9 mouse cellular contexts compared by ENCODE assay signal in genomic region chr2:164997721-164998428, GRCm38 (mm10). TPM values are rescaled to one million over a fixed set of nuclear protein-coding genes. Genes with fewer than 3 reads are reported as not detected.
A peak's percentile ranks its signal among the peaks of the same experiment; 100 is the strongest.
DNase-seq lines count a peak whose midpoint lies in the region; ATAC-seq lines count a peak whose summit lies in the region.
"Had no signal": no experiment of that assay in that cellular context is flagged by ENCODE, and none has a peak within 500 bp of the region (broad histone marks: within the 10 kb centered on the region; RNA-seq: fewer than 3 reads in every experiment).

No protein-coding gene starts in this region.

- no peaks in the 10 kb centered on the region for H3K9me3 ChIP-seq in megakaryocyte, embryonic 14.5 days
- H3K9me3 ChIP-seq in embryonic facial prominence, embryonic 13.5 days, result no peaks in the 10 kb centered on the region
- H3K9me3 ChIP-seq in limb, embryonic 10.5 days (replicated peaks), result no peaks in the 10 kb centered on the region
- no peaks in the 10 kb centered on the region for H3K9me3 ChIP-seq in midbrain, embryonic 14.5 days (ENCODE audit: control insufficient read depth, low read length)

- H3K4me2 ChIP-seq in embryonic facial prominence, embryonic 13.5 days, result peak overlapping the region; percentile 68
- peak overlapping the region; percentile 48 for H3K4me2 ChIP-seq in midbrain, embryonic 14.5 days (ENCODE audit: low read length)

- peak; percentile 49 to 62 for DNase-seq in heart, postnatal 36 days
- no peak for DNase-seq in limb, embryonic 10.5 days (ENCODE audit: low spot score)
- peak; percentile 55 for DNase-seq in midbrain, embryonic 14.5 days
- no peak for DNase-seq in left cerebral cortex, adult 18-20 months (ENCODE audit: low spot score in 2 of 2)

- intact Hi-C loops in heart, postnatal 36 days (cut with DNase I), result no loop called here

- peaks cover 19% of the 10 kb centered on the region for H3K4me1 ChIP-seq in megakaryocyte, embryonic 14.5 days
- peaks cover 28% of the 10 kb centered on the region for H3K4me1 ChIP-seq in embryonic facial prominence, embryonic 13.5 days
- H3K4me1 ChIP-seq in limb, embryonic 10.5 days, result peaks cover 26% of the 10 kb centered on the region
- H3K4me1 ChIP-seq in midbrain, embryonic 14.5 days (ENCODE audit: control insufficient read depth, insufficient read depth, low read length), result peaks cover 13% of the 10 kb centered on the region

- H3K4me3 ChIP-seq in megakaryocyte, embryonic 14.5 days (replicated peaks), result peak overlapping the region; percentile 23
- peak overlapping the region; percentile 41 for H3K4me3 ChIP-seq in embryonic facial prominence, embryonic 13.5 days
- H3K4me3 ChIP-seq in limb, embryonic 10.5 days, result peak overlapping the region; percentile 50
- H3K4me3 ChIP-seq in midbrain, embryonic 14.5 days (replicated peaks; ENCODE audit: low read depth, low read length), result peak overlapping the region; percentile 22

- 1% methylated on average over 52 of the region's 52 CpGs for WGBS in embryonic facial prominence, embryonic 13.5 days
- WGBS in limb, embryonic 10.5 days, result 1% methylated on average over 52 of the region's 52 CpGs
- WGBS in midbrain, embryonic 14.5 days, result 3% methylated on average over 47 of the region's 52 CpGs

- peak overlapping the region; percentile 61 for H3K9ac ChIP-seq in embryonic facial prominence, embryonic 13.5 days
- H3K9ac ChIP-seq in midbrain, embryonic 14.5 days (replicated peaks; ENCODE audit: low read length), result peak overlapping the region; percentile 24; the same call in 1 of the 2 replicates

- peaks cover 43% of the 10 kb centered on the region for H3K36me3 ChIP-seq in megakaryocyte, embryonic 14.5 days (replicated peaks; ENCODE audit: low read length)
- H3K36me3 ChIP-seq in embryonic facial prominence, embryonic 13.5 days, result peaks cover 44% of the 10 kb centered on the region
- H3K36me3 ChIP-seq in limb, embryonic 10.5 days, result peaks cover 49% of the 10 kb centered on the region
- peaks cover 70% of the 10 kb centered on the region for H3K36me3 ChIP-seq in midbrain, embryonic 14.5 days (ENCODE audit: control insufficient read depth, insufficient read depth, low read length)

- H3K27me3 ChIP-seq in megakaryocyte, embryonic 14.5 days (replicated peaks), result peaks cover 59% of the 10 kb centered on the region
- H3K27me3 ChIP-seq in embryonic facial prominence, embryonic 13.5 days, result peaks cover 67% of the 10 kb centered on the region
- peaks cover 82% of the 10 kb centered on the region for H3K27me3 ChIP-seq in limb, embryonic 10.5 days (ENCODE audit: low read depth, poor library complexity, severe bottlenecking)
- H3K27me3 ChIP-seq in midbrain, embryonic 14.5 days (ENCODE audit: control insufficient read depth, insufficient read depth, low read length), result 0 out of 2 replicates have a peak, but pooled peaks cover 2% of the 10 kb centered on the region

- no peak overlapping the region for H3K27ac ChIP-seq in embryonic facial prominence, embryonic 13.5 days
- H3K27ac ChIP-seq in limb, embryonic 10.5 days, result peak overlapping the region; percentile 6; the same call in 1 of the 2 replicates
- H3K27ac ChIP-seq in midbrain, embryonic 14.5 days (replicated peaks; ENCODE audit: low read depth, low read length), result no peak overlapping the region

- ATAC-seq in megakaryocyte, adult 5-6 weeks (ENCODE audit: poor library complexity, severe bottlenecking), result no peak
- no peak for ATAC-seq in embryonic facial prominence, embryonic 13.5 days (ENCODE audit: insufficient number of reproducible peaks, insufficient read depth, low FRiP score, low TSS enrichment, low read depth)
- ATAC-seq in midbrain, embryonic 14.5 days (ENCODE audit: low FRiP score, low TSS enrichment), result no peak
- ATAC-seq in activated CD4-positive, CD25-positive, alpha-beta regulatory T cell, adult 4 months, result no peak

RNA-seq across cellular contexts. Expression of gene Ncoa5, which starts 36.8 kb away (rescaled TPM):
- 19.6 and 47.5 TPM in 2 replicates for polyA plus RNA-seq in megakaryocyte, embryonic 14.5 days (2012; ENCODE audit: insufficient read depth, low replicate concordance)
- total RNA-seq in megakaryocyte, adult 5-6 weeks (2015), result 9.3 and 9.8 TPM in 2 replicates
- 15.6 and 26.8 TPM in 2 replicates for total RNA-seq in megakaryocyte, adult 5-6 weeks (2017)
- polyA plus RNA-seq in embryonic facial prominence, embryonic 13.5 days (2015; fragmentation: Nextera tagmentation; extraction: Ambion mirVana), result 94.8 and 95.8 TPM in 2 replicates
- total RNA-seq in heart, postnatal 36 days (2021), result 10 to 100 TPM; 17.7 to 18.3 TPM
- polyA plus RNA-seq in limb, embryonic 10.5 days (2016; fragmentation: Nextera tagmentation; extraction: Ambion mirVana), result 92.9 and 105 TPM in 2 replicates
- polyA plus RNA-seq in midbrain, embryonic 14.5 days (2014; fragmentation: Nextera tagmentation; extraction: Ambion mirVana), result 76.6 and 105 TPM in 2 replicates
- 10 to 100 TPM; 21.6 to 34.8 TPM for polyA plus RNA-seq in activated CD4-positive, CD25-positive, alpha-beta regulatory T cell, adult 4 months (2017; shearing (Covaris generic))
- total RNA-seq in left cerebral cortex, adult 18-20 months (2021), result 10 to 100 TPM; 53.4 to 56.8 TPM

RNA-seq across cellular contexts. Expression of gene Slc12a5, which starts 37.3 kb away (rescaled TPM):
- 0.47 and 0.89 TPM in 2 replicates for polyA plus RNA-seq in megakaryocyte, embryonic 14.5 days (2012; ENCODE audit: insufficient read depth, low replicate concordance)
- total RNA-seq in megakaryocyte, adult 5-6 weeks (2015), result 0.91 and 1.3 TPM in 2 replicates
- 0.48 and 0.89 TPM in 2 replicates for total RNA-seq in megakaryocyte, adult 5-6 weeks (2017)
- polyA plus RNA-seq in embryonic facial prominence, embryonic 13.5 days (2015; fragmentation: Nextera tagmentation; extraction: Ambion mirVana), result 1.0 and 2.9 TPM in 2 replicates
- under 1 TPM; 0.33 to 0.87 TPM for total RNA-seq in heart, postnatal 36 days (2021)
- polyA plus RNA-seq in limb, embryonic 10.5 days (2016; fragmentation: Nextera tagmentation; extraction: Ambion mirVana), result 0.83 and 1.0 TPM in 2 replicates
- 53.8 and 63.0 TPM in 2 replicates for polyA plus RNA-seq in midbrain, embryonic 14.5 days (2014; fragmentation: Nextera tagmentation; extraction: Ambion mirVana)
- polyA plus RNA-seq in activated CD4-positive, CD25-positive, alpha-beta regulatory T cell, adult 4 months (2017; shearing (Covaris generic)), result under 1 TPM in 1 of 2 experiments, not detected in 1; 0.34 TPM
- total RNA-seq in left cerebral cortex, adult 18-20 months (2021), result 100 to 1,000 TPM; 538 to 565 TPM

RNA-seq across cellular contexts. Expression of gene Mmp9, which starts 57.3 kb away (rescaled TPM):
- 2.4 TPM in 1 of 2 replicates, not detected in the other for polyA plus RNA-seq in megakaryocyte, embryonic 14.5 days (2012; ENCODE audit: insufficient read depth, low replicate concordance)
- 326 and 367 TPM in 2 replicates for total RNA-seq in megakaryocyte, adult 5-6 weeks (2015)
- 217 and 317 TPM in 2 replicates for total RNA-seq in megakaryocyte, adult 5-6 weeks (2017)
- 16.6 and 23.8 TPM in 2 replicates for polyA plus RNA-seq in embryonic facial prominence, embryonic 13.5 days (2015; fragmentation: Nextera tagmentation; extraction: Ambion mirVana)
- under 1 TPM; 0.87 to 0.97 TPM for total RNA-seq in heart, postnatal 36 days (2021)
- 0.31 and 0.33 TPM in 2 replicates for polyA plus RNA-seq in limb, embryonic 10.5 days (2016; fragmentation: Nextera tagmentation; extraction: Ambion mirVana)
- 29.7 and 29.9 TPM in 2 replicates for polyA plus RNA-seq in midbrain, embryonic 14.5 days (2014; fragmentation: Nextera tagmentation; extraction: Ambion mirVana)
- 1 to 10 TPM in 1 of 2 experiments, under 1 TPM in 1; 0.78 to 1.4 TPM for polyA plus RNA-seq in activated CD4-positive, CD25-positive, alpha-beta regulatory T cell, adult 4 months (2017; shearing (Covaris generic))
- total RNA-seq in left cerebral cortex, adult 18-20 months (2021), result 1 to 10 TPM; 2.0 to 2.1 TPM

RNA-seq across cellular contexts. Expression of gene Cd40, which starts 57.6 kb away (rescaled TPM):
- polyA plus RNA-seq in megakaryocyte, embryonic 14.5 days (2012; ENCODE audit: insufficient read depth, low replicate concordance), result 0.12 TPM in 1 of 2 replicates, not detected in the other
- total RNA-seq in megakaryocyte, adult 5-6 weeks (2015), result 12.9 and 17.0 TPM in 2 replicates
- 21.7 and 22.5 TPM in 2 replicates for total RNA-seq in megakaryocyte, adult 5-6 weeks (2017)
- polyA plus RNA-seq in embryonic facial prominence, embryonic 13.5 days (2015; fragmentation: Nextera tagmentation; extraction: Ambion mirVana), result 4.9 and 6.3 TPM in 2 replicates
- 1 to 10 TPM; 1.7 to 3.2 TPM for total RNA-seq in heart, postnatal 36 days (2021)
- polyA plus RNA-seq in limb, embryonic 10.5 days (2016; fragmentation: Nextera tagmentation; extraction: Ambion mirVana), result 10.5 and 11.5 TPM in 2 replicates
- 5.1 and 7.3 TPM in 2 replicates for polyA plus RNA-seq in midbrain, embryonic 14.5 days (2014; fragmentation: Nextera tagmentation; extraction: Ambion mirVana)
- 1 to 10 TPM; 1.2 to 1.7 TPM for polyA plus RNA-seq in activated CD4-positive, CD25-positive, alpha-beta regulatory T cell, adult 4 months (2017; shearing (Covaris generic))
- total RNA-seq in left cerebral cortex, adult 18-20 months (2021), result under 1 TPM; 0.44 to 0.80 TPM
- total RNA-seq: MEL had no signal

Comparison
In these comparisons a context has a peak if more than half of its experiments do, and no peak if none do; other contexts are left out.
1. DNase-seq: peak in heart, postnatal 36 days (2 of 2) and midbrain, embryonic 14.5 days (single experiment); none in limb, embryonic 10.5 days (single experiment) and left cerebral cortex, adult 18-20 months (0 of 2).
2. RNA of gene Slc12a5, which starts 37.3 kb away (polyA plus RNA-seq): 53.8 to 63.0 TPM in midbrain, embryonic 14.5 days; 1.0 to 2.9 TPM in embryonic facial prominence, embryonic 13.5 days, 0.83 to 1.0 TPM in limb, embryonic 10.5 days, 0.47 to 0.89 TPM in megakaryocyte, embryonic 14.5 days and 0.34 TPM in activated CD4-positive, CD25-positive, alpha-beta regulatory T cell, adult 4 months; every median in the first group is over 10 times any median in the second.
3. Peak in every context shown above with its lines, with median percentiles within 50 percentile points of each other: H3K4me3 ChIP-seq.